ENCODE assay signal across 9 mouse cellular contexts in genomic region chr5:143372818-143373217, GRCm38 (mm10). TPM values are rescaled to one million over a fixed set of nuclear protein-coding genes. Genes with fewer than 3 reads are reported as not detected.
DNase-seq lines count a peak whose midpoint lies in the region; ATAC-seq lines count a peak whose summit lies in the region.
"Had no signal": no experiment of that assay in that cellular context is flagged by ENCODE, and none has a peak within 500 bp of the region (broad histone marks: within the 10 kb centered on the region; RNA-seq: fewer than 3 reads in every experiment).

No protein-coding gene starts in this region.

- peaks cover 61% of the 10 kb centered on the region for H3K27me3 ChIP-seq in hindbrain, embryonic 16.5 days (replicated peaks; ENCODE audit: control insufficient read depth, insufficient read depth, low read length)
- H3K27me3 ChIP-seq in midbrain, embryonic 10.5 days (ENCODE audit: low read depth, poor library complexity, severe bottlenecking): peaks cover 81% of the 10 kb centered on the region

- H3K4me3 ChIP-seq in hindbrain, embryonic 16.5 days (ENCODE audit: low read length): peak overlapping the region; percentile 35
- peak overlapping the region; percentile 46 for H3K4me3 ChIP-seq in midbrain, embryonic 10.5 days

- no peaks in the 10 kb centered on the region for H3K36me3 ChIP-seq in hindbrain, embryonic 16.5 days (ENCODE audit: control insufficient read depth, insufficient read depth, low read length)
- no peaks in the 10 kb centered on the region for H3K36me3 ChIP-seq in midbrain, embryonic 10.5 days

- no peak overlapping the region for H3K27ac ChIP-seq in hindbrain, embryonic 16.5 days (ENCODE audit: low read depth, low read length)
- H3K27ac ChIP-seq in midbrain, embryonic 10.5 days (replicated peaks): no peak overlapping the region

- under 1% methylated on average over 15 of the region's 35 CpGs for WGBS in hindbrain, embryonic 16.5 days
- 2% methylated on average over 35 of the region's 35 CpGs for WGBS in midbrain, embryonic 10.5 days

- H3K9me3 ChIP-seq in hindbrain, embryonic 16.5 days (ENCODE audit: control insufficient read depth, low read length): no peaks in the 10 kb centered on the region
- H3K9me3 ChIP-seq in midbrain, embryonic 10.5 days (replicated peaks): no peaks in the 10 kb centered on the region

- H3K4me1 ChIP-seq in hindbrain, embryonic 16.5 days (ENCODE audit: control insufficient read depth, insufficient read depth, low read depth, low read length): peaks cover 17% of the 10 kb centered on the region
- H3K4me1 ChIP-seq in midbrain, embryonic 10.5 days: peaks cover 18% of the 10 kb centered on the region

- H3K4me2 ChIP-seq in hindbrain, embryonic 16.5 days (ENCODE audit: low read length): peak overlapping the region; percentile 54

- ATAC-seq in hindbrain, embryonic 16.5 days: no peak
- ATAC-seq in CD4-positive, CD25-positive, alpha-beta regulatory T cell, adult 4 months: no peak

- H3K9ac ChIP-seq in hindbrain, embryonic 16.5 days (ENCODE audit: low read depth, low read length): peak overlapping the region; percentile 50; the same call in 1 of the 2 replicates

- peak; percentile 24 for DNase-seq in gastrocnemius, postnatal 10 days
- no peak for DNase-seq in gastrocnemius, adult 18-20 months (ENCODE audit: low spot score)
- peak; percentile 11 for DNase-seq in urinary bladder, postnatal 25 days (ENCODE audit: low spot score)
- DNase-seq in urinary bladder, postnatal 10 days (ENCODE audit: low spot score): no peak
- DNase-seq in midbrain, embryonic 10.5 days (ENCODE audit: low spot score): peak; percentile 32
- no peak for DNase-seq in spleen, postnatal 14 days (ENCODE audit: low spot score in 2 of 2)

RNA-seq across cellular contexts. Expression of gene Grid2ip, which starts 15.7 kb away (rescaled TPM):
- under 1 TPM; 0.05 to 0.11 TPM for total RNA-seq in gastrocnemius, postnatal 10 days (2021)
- not detected for total RNA-seq in gastrocnemius, adult 18-20 months (2021)
- polyA plus RNA-seq in hindbrain, embryonic 16.5 days (2015; fragmentation: Nextera tagmentation; extraction: Ambion mirVana): 0.42 and 0.51 TPM in 2 replicates
- 0.05 and 0.14 TPM in 2 replicates for polyA plus RNA-seq in midbrain, embryonic 10.5 days (2016; fragmentation: Nextera tagmentation; extraction: Ambion mirVana)
- polyA plus RNA-seq in CD4-positive, CD25-positive, alpha-beta regulatory T cell, adult 4 months (2017; shearing (Covaris generic)): not detected
- total RNA-seq: MEL had no signal

RNA-seq across cellular contexts. Expression of gene Kdelr2, which starts 30.8 kb away (rescaled TPM):
- 100 to 1,000 TPM in 1 of 2 experiments, 10 to 100 TPM in 1; 89.0 to 110 TPM for total RNA-seq in gastrocnemius, postnatal 10 days (2021)
- 10 to 100 TPM; 32.2 to 32.5 TPM for total RNA-seq in gastrocnemius, adult 18-20 months (2021)
- 123 and 138 TPM in 2 replicates for polyA plus RNA-seq in hindbrain, embryonic 16.5 days (2015; fragmentation: Nextera tagmentation; extraction: Ambion mirVana)
- 191 and 203 TPM in 2 replicates for polyA plus RNA-seq in midbrain, embryonic 10.5 days (2016; fragmentation: Nextera tagmentation; extraction: Ambion mirVana)
- 10 to 100 TPM; 74.8 to 77.4 TPM for polyA plus RNA-seq in CD4-positive, CD25-positive, alpha-beta regulatory T cell, adult 4 months (2017; shearing (Covaris generic))

RNA-seq across cellular contexts. Expression of gene Zdhhc4, which starts 43.8 kb away (rescaled TPM):
- 10 to 100 TPM; 35.0 to 37.5 TPM for total RNA-seq in gastrocnemius, postnatal 10 days (2021)
- total RNA-seq in gastrocnemius, adult 18-20 months (2021): 10 to 100 TPM; 34.7 to 38.1 TPM
- 75.9 and 77.0 TPM in 2 replicates for polyA plus RNA-seq in hindbrain, embryonic 16.5 days (2015; fragmentation: Nextera tagmentation; extraction: Ambion mirVana)
- 64.8 and 72.9 TPM in 2 replicates for polyA plus RNA-seq in midbrain, embryonic 10.5 days (2016; fragmentation: Nextera tagmentation; extraction: Ambion mirVana)
- polyA plus RNA-seq in CD4-positive, CD25-positive, alpha-beta regulatory T cell, adult 4 months (2017; shearing (Covaris generic)): 100 to 1,000 TPM in 1 of 2 experiments, 10 to 100 TPM in 1; 54.0 to 104 TPM

RNA-seq across cellular contexts. Expression of gene E130309D02Rik, which starts 57.7 kb away (rescaled TPM):
- 10 to 100 TPM; 10.6 to 11.6 TPM for total RNA-seq in gastrocnemius, postnatal 10 days (2021)
- total RNA-seq in gastrocnemius, adult 18-20 months (2021): 10 to 100 TPM; 10.5 to 12.6 TPM
- polyA plus RNA-seq in hindbrain, embryonic 16.5 days (2015; fragmentation: Nextera tagmentation; extraction: Ambion mirVana): 24.9 and 28.2 TPM in 2 replicates
- polyA plus RNA-seq in midbrain, embryonic 10.5 days (2016; fragmentation: Nextera tagmentation; extraction: Ambion mirVana): 59.2 and 61.7 TPM in 2 replicates
- polyA plus RNA-seq in CD4-positive, CD25-positive, alpha-beta regulatory T cell, adult 4 months (2017; shearing (Covaris generic)): 1 to 10 TPM; 5.1 to 7.5 TPM

Comparison
In these comparisons a context has a peak if more than half of its experiments do, and no peak if none do; other contexts are left out.
1. DNase-seq: peak in gastrocnemius, postnatal 10 days (single experiment), urinary bladder, postnatal 25 days (single experiment) and midbrain, embryonic 10.5 days (single experiment); none in gastrocnemius, adult 18-20 months (single experiment), urinary bladder, postnatal 10 days (single experiment) and spleen, postnatal 14 days (0 of 2).